Mouse (Mus musculus) CH12.LX (cell line): Measurements from ENCODE around the gene Map4k5. TPM values are rescaled to one million over a fixed set of nuclear protein-coding genes. Genes with fewer than 3 reads are reported as not detected.

ENCODE experiments used
- DNase-seq: peaks from one replicate; pipeline ENCODE4 v3.0.0-alpha.2; 2013; ENCODE audit errors: extremely low read depth
- H3K27ac ChIP-seq: 2 replicates; pipeline ENCODE4 v1.5.1; 2012; ENCODE audit warnings: low read depth, mild to moderate bottlenecking, control low read depth, moderate library complexity; ENCODE audit not compliant: insufficient read depth
- H3K27me3 ChIP-seq: replicated peaks from 2 replicates; pipeline ENCODE3; 2012; ENCODE audit warnings: inconsistent platforms
- H3K36me3 ChIP-seq, 2 experiments: replicated peaks in 1 of 2; 2 replicates each; pipeline versions ENCODE3 to v1.6.1; 2012; ENCODE audit warnings: inconsistent platforms in 1 of 2, low read length in 1 of 2, mild to moderate bottlenecking in 1 of 2, mixed read lengths in 1 of 2, moderate library complexity in 1 of 2; ENCODE audit not compliant: control insufficient read depth in 1 of 2, insufficient read depth in 1 of 2
- H3K4me1 ChIP-seq, 2 experiments: 2 replicates each; pipeline ENCODE4 v1.6.1; 2012; ENCODE audit warnings: inconsistent platforms in 1 of 2, moderate library complexity in 1 of 2; ENCODE audit not compliant: insufficient read depth in 2 of 2, control insufficient read depth in 1 of 2
- H3K4me2 ChIP-seq: 2 replicates; pipeline ENCODE4 v1.6.1; 2012; ENCODE audit warnings: low read depth, mild to moderate bottlenecking, control low read depth; ENCODE audit not compliant: poor library complexity, insufficient read depth, severe bottlenecking
- H3K4me3 ChIP-seq, 3 experiments: fragments of 150-350 bp in 1 of 3; sonication (generic) in 1 of 3; replicated peaks in 1 of 3; 2 replicates each; pipeline versions ENCODE3 to v1.5.1; 2011 to 2012; ENCODE audit warnings: low read depth in 2 of 3, low read length in 2 of 3, mild to moderate bottlenecking in 2 of 3, moderate library complexity in 2 of 3, control low read depth in 1 of 3, improper control_type of control experiment in 1 of 3, inconsistent platforms in 1 of 3, mixed read lengths in 1 of 3; ENCODE audit not compliant: poor library complexity in 1 of 3
- H3K79me2 ChIP-seq: replicated peaks from 2 replicates; pipeline ENCODE4 v1.6.1; 2012; ENCODE audit warnings: mild to moderate bottlenecking, moderate library complexity; ENCODE audit not compliant: control insufficient read depth, poor library complexity, insufficient read depth, severe bottlenecking; ENCODE audit errors: extremely low read depth
- H3K9ac ChIP-seq: 2 replicates; pipeline ENCODE4 v1.6.1; 2012; ENCODE audit warnings: low read depth, mild to moderate bottlenecking, control low read depth, moderate library complexity; ENCODE audit not compliant: insufficient read depth
- H3K9me3 ChIP-seq: replicated peaks from 2 replicates; pipeline ENCODE3; 2012; ENCODE audit warnings: low read length, inconsistent platforms, mixed read lengths
- BHLHE40 ChIP-seq: IDR thresholded peaks from 2 replicates; pipeline ENCODE4 v1.6.1; 2011; ENCODE audit warnings: mild to moderate bottlenecking, low read depth, low read length, improper control_type of control experiment
- CTCF ChIP-seq, 2 experiments: IDR thresholded peaks in 1 of 2; conservative IDR thresholded peaks in 1 of 2; 2 replicates each; pipeline ENCODE4 v1.5.1; 2011 to 2012; ENCODE audit warnings: low read depth in 2 of 2, low read length in 2 of 2, improper control_type of control experiment in 1 of 2, inconsistent platforms in 1 of 2, mild to moderate bottlenecking in 1 of 2, moderate library complexity in 1 of 2
- ETS1 ChIP-seq: conservative IDR thresholded peaks from 2 replicates; pipeline ENCODE4 v1.6.1; 2012; ENCODE audit warnings: low read depth, mild to moderate bottlenecking, inconsistent platforms, low read length, improper control_type of control experiment, moderate library complexity
- HCFC1 ChIP-seq: IDR thresholded peaks from 2 replicates; pipeline ENCODE4 v1.6.1; 2012; ENCODE audit warnings: low read depth, mild to moderate bottlenecking, inconsistent platforms, low read length, improper control_type of control experiment
- IRF4 ChIP-seq: IDR thresholded peaks from 2 replicates; pipeline ENCODE4 v1.6.1; 2014; ENCODE audit warnings: low read depth, mild to moderate bottlenecking, inconsistent platforms, low read length, improper control_type of control experiment
- JUN ChIP-seq: IDR thresholded peaks from 2 replicates; pipeline ENCODE4 v1.6.1; 2011; ENCODE audit warnings: low read depth, mild to moderate bottlenecking, low read length, improper control_type of control experiment, moderate library complexity; ENCODE audit not compliant: insufficient read depth
- MAX ChIP-seq: IDR thresholded peaks from 2 replicates; pipeline ENCODE4 v1.6.1; 2011; ENCODE audit warnings: low read length, improper control_type of control experiment
- MAZ ChIP-seq: IDR thresholded peaks from 2 replicates; pipeline ENCODE4 v1.6.1; 2012; ENCODE audit warnings: low read depth, mild to moderate bottlenecking, inconsistent platforms, low read length, improper control_type of control experiment, moderate library complexity
- MEF2A ChIP-seq: IDR thresholded peaks from 2 replicates; pipeline ENCODE4 v1.6.1; 2014; ENCODE audit warnings: low read depth, mild to moderate bottlenecking, inconsistent platforms, low read length, improper control_type of control experiment, borderline replicate concordance
- MXI1 ChIP-seq: IDR thresholded peaks from 2 replicates; pipeline ENCODE4 v1.6.1; 2011; ENCODE audit warnings: mild to moderate bottlenecking, low read depth, low read length, improper control_type of control experiment
- NRF1 ChIP-seq: IDR thresholded peaks from 2 replicates; pipeline ENCODE4 v1.6.1; 2014; ENCODE audit warnings: low read depth, mild to moderate bottlenecking, inconsistent platforms, low read length, improper control_type of control experiment, moderate library complexity
- POLR2AphosphoS2 ChIP-seq: IDR thresholded peaks from 2 replicates; pipeline ENCODE4 v1.6.1; 2011; ENCODE audit warnings: low read depth, low read length, improper control_type of control experiment
- SIN3A ChIP-seq: IDR thresholded peaks from 2 replicates; pipeline ENCODE4 v1.6.1; 2012; ENCODE audit warnings: low read length, improper control_type of control experiment, inconsistent platforms
- TBP ChIP-seq: conservative IDR thresholded peaks from 2 replicates; pipeline ENCODE4 v1.6.1; 2011; ENCODE audit warnings: low read depth, low read length, improper control_type of control experiment
- UBTF ChIP-seq: IDR thresholded peaks from 2 replicates; pipeline ENCODE4 v1.6.1; 2012; ENCODE audit warnings: low read depth, mild to moderate bottlenecking, inconsistent platforms, low read length, improper control_type of control experiment, moderate library complexity
- USF1 ChIP-seq: IDR thresholded peaks from 2 replicates; pipeline ENCODE4 v1.6.1; 2014; ENCODE audit warnings: low read depth, mild to moderate bottlenecking, inconsistent platforms, low read length, improper control_type of control experiment
- USF2 ChIP-seq: conservative IDR thresholded peaks from 2 replicates; pipeline ENCODE4 v1.6.1; 2011; ENCODE audit warnings: low read depth, low read length, improper control_type of control experiment
- ZNF384 ChIP-seq: IDR thresholded peaks from 2 replicates; pipeline ENCODE4 v1.6.1; 2012; ENCODE audit warnings: low read depth, low read length, improper control_type of control experiment, inconsistent platforms
- dilution Hi-C: fragments of 300-500 bp; cut with MboI; formaldehyde crosslinking; loops from 2 replicates; pipeline ENCODE4 v1.14.3; 2020; ENCODE audit warnings: low sequenced_read_pairs; ENCODE audit not compliant: extremely low pct_unique_long_range_greater_than_20kb, extremely low pct_ligation_motif_present
- in situ Hi-C: fragments of 300-500 bp; cut with MboI; formaldehyde crosslinking; loops from 3 replicates; pipeline ENCODE4 v1.14.3; 2019; ENCODE audit warnings: low sequenced_read_pairs, low pct_ligation_motif_present, low pct_unique_long_range_greater_than_20kb, mixed read lengths
- polyA plus RNA-seq: library from polyadenylated mRNA; unstranded; fragments of >175 nt; gene quantifications from 2 replicates; pipeline ENCODE4 v1.2.1, GENCODE M21; 2012; ENCODE audit warnings: low read depth; ENCODE audit not compliant: insufficient read length
- total RNA-seq, 2 experiments: library from RNA; depleted of rRNA; stranded (reverse); fragments of 300-350 nt in 1 of 2; fragments of >200 nt in 1 of 2; gene quantifications; 2 replicates each; pipeline ENCODE4 v1.2.3; 2012 to 2014

The Map4k5 gene
- total and polyA plus RNA-seq, 3 experiments, result 7.8 to 13.5 (median 12.5) TPM

- Histone ChIP-seq H3K36me3 (no peaks in the 10 kb centered on the region), H3K4me2 (no peak overlapping the region), H3K27ac (no peak overlapping the region), H3K79me2 (no peaks in the 10 kb centered on the region), H3K27me3 (peaks cover 11% of the 10 kb centered on the region), H3K4me1 (peaks cover 0 to 4% of the 10 kb centered on the region in 2 experiments; a peak in 2 of 4 replicates), H3K9ac (no peak overlapping the region), H3K9me3 (no peaks in the 10 kb centered on the region), H3K4me3 (no peak overlapping the region)
- dilution Hi-C loops (no loop called here), in situ Hi-C loops (no loop called here)
- no peak for TF ChIP-seq ZNF384
- no peak for TF ChIP-seq POLR2AphosphoS2
- TF ChIP-seq CTCF (conservative IDR thresholded peaks at IDR 0.05 in 1 of 2, IDR thresholded peaks at IDR 0.05 in 1 of 2; ENCODE audit: low read depth in 2 of 2, low read length in 2 of 2), result no peak
- no peak for TF ChIP-seq USF1
- TF ChIP-seq BHLHE40, result no peak
- no peak for DNase-seq
Measured at GRCm38 (mm10) chr12:69796311-69796710, 96.7 kb downstream of the Map4k5 start.

GRCm38 (mm10) chr12:69790530-69791505 lies 102.2 kb downstream of the Map4k5 start, which contains the start of gene Cdkl1:
Gene Cdkl1, minus strand, starts transcription at chr12:69791267.
- Histone ChIP-seq H3K4me1 (peaks cover 0 to 21% of the 10 kb centered on the region in 2 experiments; a peak in 2 of 4 replicates), H3K36me3 (no peaks in the 10 kb centered on the region), H3K9me3 (no peaks in the 10 kb centered on the region), H3K79me2 (no peaks in the 10 kb centered on the region), H3K4me3 (peak within 1 kb of the TSS; percentile 18 to 51 (median 29)), H3K4me2 (peak within 1 kb of the TSS; percentile 73), H3K27ac (no peak within 1 kb of the TSS), H3K27me3 (peaks cover 47% of the 10 kb centered on the region), H3K9ac (no peak within 1 kb of the TSS)
- TF ChIP-seq NRF1 (0 out of 2 replicates have a peak, but pooled peaks have one; percentile 19), SIN3A (peak; percentile 52; the same call in 1 of the 2 replicates), HCFC1 (no peak), MEF2A (peak; percentile 44; the same call in 1 of the 2 replicates), MAZ (0 out of 2 replicates have a peak, but pooled peaks have one; percentile 18), JUN (no peak), MXI1 (peak; percentile 61), UBTF (no peak), TBP (no peak), MAX (peak; percentile 81; the same call in 1 of the 2 replicates), ZNF384 (no peak), USF2 (no peak), IRF4 (peak; percentile 80), BHLHE40 (peak; percentile 99), ETS1 (peak; percentile 60)
- dilution Hi-C loops, result no loop called here
- in situ Hi-C loops, result no loop called here
- DNase-seq, result peak; percentile 77
